Mouse (Mus musculus): ENCODE data around the gene Fam107b.

Fam107b gene

GRCm38 (mm10) chr2:3570186-3570585 lies at the start of gene Fam107b:
Fam107b (plus strand) TSS chr2:3570488.
- DNase-seq, result no peak

DNA sequence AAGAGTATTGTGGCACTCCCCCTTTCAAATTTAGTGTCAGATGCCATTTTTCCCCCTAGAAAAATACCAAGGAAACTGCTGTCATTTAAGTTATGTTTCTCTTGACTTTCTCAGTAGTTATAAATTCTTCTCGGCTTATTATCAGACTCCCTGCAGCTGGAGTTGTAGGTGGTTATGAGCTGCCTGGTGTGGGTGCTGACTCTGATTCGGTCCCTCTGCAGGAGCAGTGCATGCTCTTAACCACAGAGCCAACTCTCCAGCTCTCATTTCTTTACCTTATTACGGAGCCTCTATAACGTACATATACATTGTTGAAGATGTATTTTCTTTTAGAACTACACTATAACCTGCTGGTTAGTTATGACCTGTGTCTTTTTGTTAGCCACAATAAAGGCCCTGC lies 47.7 kb upstream of the Fam107b start:
- DNase-seq, result no peak

- DNase-seq, result no peak
Observed at GRCm38 (mm10) chr2:3526288-3526687, 44.0 kb upstream of the Fam107b start.

DNA sequence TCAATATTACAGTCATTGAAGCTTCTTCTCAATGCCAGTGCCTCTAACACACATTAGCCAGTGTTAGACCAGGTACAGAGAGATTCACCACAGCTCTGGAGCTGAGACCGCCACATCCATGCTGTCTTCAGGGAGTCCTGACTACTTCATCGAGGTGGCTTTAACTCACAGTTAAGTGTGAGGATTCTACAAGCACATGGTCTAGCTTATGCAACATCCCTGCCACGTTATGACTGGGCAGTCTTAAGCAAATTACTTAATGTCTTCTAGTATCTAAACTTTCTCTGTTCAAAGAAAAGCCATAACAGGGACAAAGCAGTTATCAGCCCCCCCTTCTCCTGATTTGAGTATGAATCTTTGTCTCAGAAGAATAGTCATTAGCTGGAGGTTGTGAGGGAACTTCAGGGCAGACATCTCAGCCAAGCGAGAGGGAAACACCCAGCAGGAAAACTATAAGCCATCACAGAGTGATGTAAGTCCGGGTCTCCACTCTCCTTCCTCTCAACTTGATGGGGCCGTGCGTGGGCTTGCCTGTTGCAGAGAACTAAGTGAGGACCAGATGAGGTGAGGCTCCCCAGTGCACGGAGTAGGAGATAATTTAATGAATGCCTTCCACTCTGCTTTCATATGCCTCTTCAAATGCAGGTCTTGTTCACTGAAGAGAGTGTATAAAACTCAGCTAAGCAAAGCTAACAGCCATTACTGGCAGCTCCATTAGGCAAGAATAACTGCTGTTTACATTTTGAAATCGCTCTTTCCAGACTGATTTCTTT lies 28.8 kb upstream of the Fam107b start:
- DNase-seq, result no peak

- DNase-seq, result no peak
Observed at GRCm38 (mm10) chr2:3546055-3546454, 24.2 kb upstream of the Fam107b start.

DNA sequence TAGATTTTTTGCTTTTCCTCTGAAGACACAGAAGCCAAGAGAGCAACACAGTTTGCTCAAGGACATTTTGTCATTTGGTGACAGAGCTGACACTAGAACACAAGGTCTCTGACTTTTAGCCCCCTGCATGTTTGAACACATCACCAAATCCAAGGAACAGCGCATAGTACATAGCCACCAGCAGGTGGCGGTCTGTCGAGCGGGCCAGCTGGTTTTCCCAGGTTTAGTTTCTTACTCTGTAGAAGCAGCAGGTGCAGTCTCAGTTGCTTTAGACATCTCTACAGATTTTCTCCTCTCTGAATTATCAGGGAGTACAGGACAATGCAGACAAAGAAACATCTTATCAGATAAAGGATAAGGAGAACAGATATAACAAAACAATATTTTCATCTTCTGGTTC lies 23.7 kb upstream of the Fam107b start:
- DNase-seq, result peak; percentile 67

GRCm38 (mm10) chr2:3570606-3571005 lies 318 bp downstream of the Fam107b start:
- no peak for DNase-seq

DNA sequence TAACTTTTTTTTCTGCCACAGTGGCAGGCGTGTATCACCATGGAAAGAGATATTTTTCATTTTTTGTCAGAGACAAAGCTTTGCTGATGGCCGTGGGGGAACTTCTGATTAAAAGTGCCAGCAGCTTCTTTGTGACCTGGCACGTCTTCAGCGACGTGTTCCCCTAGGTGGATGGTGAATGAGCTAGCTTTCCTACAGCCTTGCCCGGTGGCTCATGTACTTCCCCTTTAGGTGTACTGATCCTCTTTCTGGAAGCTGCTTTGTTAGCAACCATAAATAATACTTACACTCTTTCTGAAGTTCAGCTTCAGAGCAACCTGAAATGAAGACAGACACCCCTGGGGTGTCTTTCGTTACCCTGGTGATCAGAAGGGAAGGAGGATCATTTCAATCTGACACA lies 3.6 kb downstream of the Fam107b start:
- no peak for DNase-seq

DNA sequence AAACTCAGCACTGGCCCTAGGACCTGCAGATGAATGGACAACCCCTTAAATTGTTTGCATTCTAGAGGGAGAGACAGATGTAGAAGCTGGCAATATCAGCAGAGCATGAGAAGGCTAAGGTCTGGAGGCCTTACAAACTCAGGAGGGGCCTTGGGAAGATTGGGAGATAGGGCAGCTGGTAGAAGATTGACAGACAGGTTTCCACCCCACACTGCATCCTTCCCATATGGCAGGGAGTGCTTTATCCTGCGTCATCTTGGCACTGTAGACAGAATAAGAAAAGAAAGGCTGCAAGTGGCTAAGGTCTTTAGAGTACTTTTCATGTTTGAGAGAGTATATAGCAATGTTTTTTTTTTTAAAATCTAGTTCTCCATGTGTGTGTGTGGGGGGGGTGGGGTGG lies 4.9 kb downstream of the Fam107b start:
- no peak for DNase-seq

- DNase-seq, result no peak
Observed at GRCm38 (mm10) chr2:3576346-3576745, 6.1 kb downstream of the Fam107b start.

GRCm38 (mm10) chr2:3577216-3577615 lies 6.9 kb downstream of the Fam107b start:
- no peak for DNase-seq

GRCm38 (mm10) chr2:3578180-3578902 lies 8.1 kb downstream of the Fam107b start:
- no peak for DNase-seq

- no peak for DNase-seq
Observed at GRCm38 (mm10) chr2:3579316-3579902, 9.1 kb downstream of the Fam107b start.

- DNase-seq, result no peak
Observed at GRCm38 (mm10) chr2:3582830-3583229, 12.5 kb downstream of the Fam107b start.

GRCm38 (mm10) chr2:3585231-3585783 lies 15.0 kb downstream of the Fam107b start:
- DNase-seq, result no peak

- peak; percentile 91 for DNase-seq
Observed at GRCm38 (mm10) chr2:3590086-3590915, 20.0 kb downstream of the Fam107b start.

DNA sequence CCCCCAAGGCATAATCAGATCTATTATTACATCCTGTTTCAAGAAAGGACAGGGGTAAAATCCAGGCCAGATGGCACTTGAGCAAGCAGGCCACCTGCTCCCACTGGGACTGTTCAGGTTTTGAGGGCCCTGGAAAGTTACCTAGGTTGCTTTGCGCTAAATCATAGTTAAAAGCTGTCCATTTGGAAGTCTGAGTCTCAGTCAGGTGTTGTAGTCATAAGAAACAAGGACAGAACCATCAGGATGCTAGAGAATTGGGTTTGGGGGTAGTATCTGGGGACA lies 20.6 kb downstream of the Fam107b start:
- DNase-seq, result peak; percentile 91

GRCm38 (mm10) chr2:3594663-3595318 lies 24.5 kb downstream of the Fam107b start:
- DNase-seq, result peak; percentile 69

DNA sequence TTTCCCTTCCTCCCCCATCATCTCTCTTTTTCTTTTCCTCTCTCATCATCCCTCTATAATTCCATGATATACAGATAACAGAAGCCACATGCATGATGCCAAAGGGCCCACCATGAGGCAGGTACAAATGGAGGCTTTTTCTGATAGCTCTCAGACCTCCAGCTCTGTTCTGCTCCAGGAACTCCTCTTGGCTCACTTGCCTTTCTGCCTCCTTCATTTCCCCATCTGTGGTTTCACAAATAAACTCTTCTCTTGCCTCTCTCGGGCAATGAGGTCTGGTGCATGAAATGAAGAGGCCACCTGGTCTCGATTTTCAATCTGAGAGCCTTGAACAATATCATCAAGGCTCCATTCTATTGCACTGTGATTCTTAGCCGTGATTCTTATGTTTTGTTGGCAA lies 30.1 kb downstream of the Fam107b start:
- DNase-seq, result peak; percentile 51

DNA sequence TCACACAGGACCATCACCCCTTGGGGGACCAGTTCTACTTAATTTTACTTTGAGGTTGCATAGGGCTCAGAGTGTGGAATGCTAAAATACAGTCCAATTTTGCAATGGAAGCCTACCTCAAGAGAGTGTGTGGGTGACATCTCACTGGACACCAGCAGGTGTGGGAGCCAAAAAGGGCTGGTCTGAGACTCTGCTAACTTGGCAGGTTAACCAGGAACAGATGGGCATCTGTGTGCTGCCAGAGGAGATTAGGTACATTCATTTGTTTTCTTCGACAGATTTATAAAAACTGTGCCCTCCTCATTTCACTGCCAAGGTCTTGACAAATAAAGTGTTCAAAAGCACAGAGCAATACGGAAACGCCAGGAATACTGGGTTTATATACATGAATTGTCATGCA lies 32.3 kb downstream of the Fam107b start:
- DNase-seq, result peak; percentile 96

DNA sequence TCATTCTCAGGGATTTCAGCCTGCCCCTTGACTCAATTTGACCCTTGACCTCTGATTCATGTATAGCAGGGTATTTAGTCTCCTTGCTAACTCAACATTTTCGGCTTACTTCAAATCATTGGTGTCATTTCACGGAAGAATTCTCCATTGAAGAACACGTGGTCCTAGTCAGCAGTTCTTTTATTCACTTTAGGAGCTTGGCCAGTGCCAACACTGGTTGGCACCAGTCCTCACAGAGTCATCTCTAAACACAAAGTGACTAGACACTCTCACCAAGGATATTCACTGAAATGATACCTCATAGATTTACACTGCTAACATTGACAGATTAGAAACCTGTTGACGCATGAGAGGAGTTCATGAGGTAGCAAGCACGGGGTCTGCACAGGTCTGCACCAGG lies 32.9 kb downstream of the Fam107b start:
- DNase-seq, result peak; percentile 59

Data from cerebellum, adult 9-11 months (tissue).